Mouse (Mus musculus) hindbrain, embryonic 13.5 days (tissue): ENCODE data around the gene Sike1. TPM values are rescaled to one million over a fixed set of nuclear protein-coding genes. Genes with fewer than 3 reads are reported as not detected.

Experiments used
- ATAC-seq: fragments of 200-750 bp; cut with Nextera tagmentation; 2 replicates; pipeline ENCODE4 v1.8.0; 2017; ENCODE audit warnings: moderate TSS enrichment; ENCODE audit not compliant: low FRiP score
- H3K27ac ChIP-seq: fragments of 300-500 bp; sonication (generic); 2 replicates; pipeline ENCODE4 v1.5.1; 2015; ENCODE audit warnings: inconsistent platforms, mild to moderate bottlenecking, moderate library complexity
- H3K27me3 ChIP-seq: fragments of 300-500 bp; sonication (generic); 2 replicates; pipeline ENCODE4 v1.6.1; 2015; ENCODE audit warnings: mild to moderate bottlenecking, inconsistent platforms
- H3K36me3 ChIP-seq: fragments of 300-500 bp; sonication (generic); 2 replicates; pipeline ENCODE4 v1.6.1; 2015; ENCODE audit warnings: mild to moderate bottlenecking, inconsistent platforms
- H3K4me1 ChIP-seq: fragments of 300-500 bp; sonication (generic); replicated peaks from 2 replicates; pipeline ENCODE4 v1.6.1; 2015; ENCODE audit warnings: inconsistent platforms
- H3K4me2 ChIP-seq: fragments of 300-500 bp; sonication (generic); 2 replicates; pipeline ENCODE4 v1.6.1; 2015; ENCODE audit warnings: inconsistent platforms, mild to moderate bottlenecking, moderate library complexity
- H3K4me3 ChIP-seq: fragments of 300-500 bp; sonication (generic); 2 replicates; pipeline ENCODE4 v1.5.1; 2015; ENCODE audit warnings: mild to moderate bottlenecking, inconsistent platforms
- H3K9ac ChIP-seq: fragments of 300-500 bp; sonication (generic); 2 replicates; pipeline ENCODE4 v1.6.1; 2015; ENCODE audit warnings: mild to moderate bottlenecking, inconsistent platforms
- H3K9me3 ChIP-seq: fragments of 300-500 bp; sonication (generic); 2 replicates; pipeline ENCODE4 v1.6.1; 2016; ENCODE audit warnings: inconsistent platforms
- WGBS: fragments of 180-500 bp; shearing (Covaris S2); methylation state at CpG from one replicate; pipeline ENCODE4 v1.1.7; 2015; 5-methylcytosine and 5-hydroxymethylcytosine counted together
- polyA plus RNA-seq: library from polyadenylated mRNA; unstranded; fragments of >200 nt; fragmentation: Nextera tagmentation; extraction: Ambion mirVana; gene quantifications from 2 replicates; pipeline ENCODE4 v1.2.1, GENCODE M21; 2015

Sike1 gene
- polyA plus RNA-seq, 1 experiment from 2014 or later = 64.6 TPM

DNA sequence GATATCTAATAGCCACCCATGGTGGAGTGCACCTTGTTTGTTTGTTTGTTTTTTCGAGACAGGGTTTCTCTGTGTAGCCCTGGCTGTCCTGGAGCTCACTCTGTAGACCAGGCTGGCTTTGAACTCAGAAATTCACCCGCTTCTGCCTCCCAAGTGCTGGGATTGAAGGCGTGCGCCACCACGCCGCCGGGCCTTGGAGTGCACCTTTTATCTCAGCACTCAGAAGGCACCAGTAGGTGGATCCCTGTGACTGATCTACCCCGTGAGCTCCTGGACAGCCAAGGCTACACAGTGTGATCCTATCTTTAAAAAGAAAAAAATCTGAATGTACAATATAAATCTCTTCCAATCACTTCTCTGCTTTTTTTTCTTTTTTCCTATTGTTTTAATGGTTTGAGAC is 4.5 kb upstream of the Sike1 start:
- Histone ChIP-seq H3K4me2 (no peak overlapping the region), H3K27me3 (no peaks in the 10 kb centered on the region), H3K36me3 (no peaks in the 10 kb centered on the region), H3K27ac (no peak overlapping the region), H3K9ac (no peak overlapping the region), H3K4me1 (peaks cover under 1% of the 10 kb centered on the region; the same call in 1 of the 2 replicates), H3K9me3 (no peaks in the 10 kb centered on the region), H3K4me3 (no peak overlapping the region)
- ATAC-seq = no peak
- WGBS = 78% methylated on average over 8 of the region's 8 CpGs

DNA sequence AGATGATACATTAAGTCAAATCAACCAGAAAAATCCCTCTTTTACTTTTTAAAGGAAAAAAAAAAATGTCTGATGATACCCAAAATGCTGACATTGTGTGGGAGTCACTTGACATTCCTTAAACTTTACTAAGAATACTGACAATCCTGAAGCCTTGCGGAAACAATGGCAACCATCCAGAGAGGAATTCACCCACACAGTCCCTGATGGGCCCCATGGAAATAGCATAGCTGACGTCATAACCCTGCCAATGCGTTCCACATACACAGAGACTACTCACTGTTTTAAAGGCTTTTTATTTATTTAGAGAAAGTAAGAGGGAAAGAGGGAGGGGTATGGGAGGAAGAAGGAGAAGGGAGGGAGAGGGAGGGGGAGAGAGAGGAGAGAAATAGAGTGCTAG is 2.6 kb upstream of the Sike1 start:
- peaks cover 18% of the 10 kb centered on the region for H3K4me1 ChIP-seq
- 0 out of 2 replicates have a peak, but pooled peaks cover 6% of the 10 kb centered on the region for H3K36me3 ChIP-seq
- H3K27ac ChIP-seq = no peak overlapping the region
- H3K9me3 ChIP-seq = no peaks in the 10 kb centered on the region
- no peaks in the 10 kb centered on the region for H3K27me3 ChIP-seq
- no peak overlapping the region for H3K4me3 ChIP-seq
- H3K9ac ChIP-seq = no peak overlapping the region
- no peak overlapping the region for H3K4me2 ChIP-seq
- 46% methylated on average over 3 of the region's 3 CpGs for WGBS
- ATAC-seq = no peak

DNA sequence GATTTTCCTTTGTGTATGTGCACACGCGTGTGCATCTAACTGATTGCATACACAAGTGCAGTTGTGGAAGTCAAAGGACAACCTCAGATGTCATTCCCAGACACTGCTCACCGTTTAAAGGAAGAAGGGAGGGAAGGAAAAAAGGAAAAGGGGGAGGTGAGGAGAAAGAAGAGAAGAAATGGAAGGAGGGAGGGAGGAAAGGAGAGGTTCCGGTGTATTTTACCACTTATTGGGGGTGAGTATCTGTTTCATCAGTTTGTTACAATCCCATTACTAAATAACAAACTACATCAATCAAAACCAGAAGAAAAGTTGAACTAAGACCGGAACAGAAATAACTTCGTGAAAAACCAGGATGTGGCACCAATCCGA is 289 bp upstream of the Sike1 start:
- H3K4me2 ChIP-seq = peak overlapping the region; percentile 64
- H3K9ac ChIP-seq = peak overlapping the region; percentile 89
- H3K9me3 ChIP-seq = 0 out of 2 replicates have a peak, but pooled peaks cover 4% of the 10 kb centered on the region
- WGBS = 54% methylated on average over 7 of the region's 7 CpGs
- H3K4me3 ChIP-seq = peak overlapping the region; percentile 76
- peak; percentile 31; the same call in 1 of the 2 replicates for ATAC-seq
- H3K4me1 ChIP-seq = peaks cover 18% of the 10 kb centered on the region
- no peaks in the 10 kb centered on the region for H3K27me3 ChIP-seq
- H3K36me3 ChIP-seq = peaks cover 29% of the 10 kb centered on the region
- peak overlapping the region; percentile 94 for H3K27ac ChIP-seq

DNA sequence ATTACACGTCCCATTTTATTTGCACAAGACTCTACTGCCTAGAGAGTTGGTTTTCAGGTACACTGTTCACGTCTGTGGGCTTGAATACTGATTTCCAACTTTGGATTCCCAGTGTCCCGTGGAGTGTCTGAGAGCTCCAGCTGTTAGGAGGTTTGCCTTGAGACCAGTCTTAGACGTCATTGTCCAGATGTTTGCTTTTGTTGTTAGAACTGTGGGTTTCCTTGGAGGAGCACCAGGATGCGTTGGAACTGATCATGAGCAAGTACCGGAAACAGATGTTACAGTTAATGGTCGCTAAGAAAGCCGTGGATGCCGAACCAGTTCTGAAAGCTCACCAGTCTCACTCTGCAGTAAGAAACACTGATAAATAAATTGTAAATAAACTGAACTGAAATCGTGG is 1.5 kb downstream of the Sike1 start:
- H3K9ac ChIP-seq = no peak overlapping the region
- peaks cover 18% of the 10 kb centered on the region for H3K4me1 ChIP-seq
- peak overlapping the region; percentile 64; the same call in 1 of the 2 replicates for H3K4me2 ChIP-seq
- peaks cover 43% of the 10 kb centered on the region for H3K36me3 ChIP-seq
- ATAC-seq = no peak
- H3K27me3 ChIP-seq = no peaks in the 10 kb centered on the region
- 80% methylated on average over 10 of the region's 10 CpGs for WGBS
- no peak overlapping the region for H3K27ac ChIP-seq
- peak overlapping the region; percentile 76 for H3K4me3 ChIP-seq
- 0 out of 2 replicates have a peak, but pooled peaks cover 4% of the 10 kb centered on the region for H3K9me3 ChIP-seq

DNA sequence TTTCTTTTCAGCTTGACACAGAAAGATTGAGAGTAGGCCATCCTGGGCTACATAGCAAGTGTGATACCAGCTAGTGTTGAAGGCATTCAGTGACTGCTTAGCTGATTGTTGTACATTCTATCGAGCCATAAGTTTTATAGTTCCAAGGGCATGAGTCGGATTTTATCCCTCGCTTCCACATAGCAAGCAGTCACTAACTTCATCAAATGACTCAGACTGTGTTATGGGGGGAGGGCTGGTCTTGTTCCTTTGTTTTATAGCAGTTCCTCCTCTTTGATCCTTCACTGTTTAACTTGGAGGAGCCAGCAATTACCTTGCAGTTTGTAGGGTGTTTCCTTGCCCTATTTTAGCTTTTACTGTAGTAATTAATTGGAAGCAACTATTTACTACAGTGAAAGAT is 2.1 kb downstream of the Sike1 start:
- H3K4me2 ChIP-seq = 0 out of 2 replicates have a peak overlapping the region, but pooled peaks have one; percentile 64
- no peak overlapping the region for H3K27ac ChIP-seq
- 0 out of 2 replicates have a peak overlapping the region, but pooled peaks have one; percentile 13 for H3K9ac ChIP-seq
- 96% methylated on average over 3 of the region's 3 CpGs for WGBS
- H3K36me3 ChIP-seq = peaks cover 48% of the 10 kb centered on the region
- ATAC-seq = no peak
- H3K4me1 ChIP-seq = peaks cover 18% of the 10 kb centered on the region
- 0 out of 2 replicates have a peak, but pooled peaks cover 4% of the 10 kb centered on the region for H3K9me3 ChIP-seq
- no peaks in the 10 kb centered on the region for H3K27me3 ChIP-seq
- H3K4me3 ChIP-seq = no peak overlapping the region

DNA sequence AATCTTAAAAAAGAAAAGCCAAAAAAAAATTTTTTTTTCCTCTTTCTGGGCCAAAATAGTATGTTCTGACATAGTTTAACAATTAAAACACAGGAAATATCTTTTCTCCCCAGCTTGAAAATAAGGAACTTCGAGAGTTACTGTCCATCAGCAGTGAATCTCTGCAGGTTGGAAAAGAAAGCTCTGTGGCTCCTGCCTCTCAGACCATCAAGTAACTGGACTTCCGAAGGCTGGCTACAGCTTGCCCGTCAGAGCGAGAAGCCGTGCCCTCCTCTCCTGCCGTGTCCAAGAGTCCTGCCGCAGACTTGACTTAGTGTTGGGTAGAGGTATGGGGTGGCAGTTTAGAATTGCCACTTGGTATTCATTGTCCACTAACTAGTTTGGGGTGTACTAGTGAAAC is 6.1 kb downstream of the Sike1 start:
- Histone ChIP-seq H3K27me3 (no peaks in the 10 kb centered on the region), H3K4me2 (no peak overlapping the region), H3K4me3 (no peak overlapping the region), H3K9ac (no peak overlapping the region), H3K9me3 (0 out of 2 replicates have a peak, but pooled peaks cover 4% of the 10 kb centered on the region), H3K4me1 (peaks cover 11% of the 10 kb centered on the region), H3K27ac (no peak overlapping the region), H3K36me3 (peaks cover 79% of the 10 kb centered on the region)
- WGBS = 97% methylated on average over 7 of the region's 7 CpGs
- no peak for ATAC-seq

DNA sequence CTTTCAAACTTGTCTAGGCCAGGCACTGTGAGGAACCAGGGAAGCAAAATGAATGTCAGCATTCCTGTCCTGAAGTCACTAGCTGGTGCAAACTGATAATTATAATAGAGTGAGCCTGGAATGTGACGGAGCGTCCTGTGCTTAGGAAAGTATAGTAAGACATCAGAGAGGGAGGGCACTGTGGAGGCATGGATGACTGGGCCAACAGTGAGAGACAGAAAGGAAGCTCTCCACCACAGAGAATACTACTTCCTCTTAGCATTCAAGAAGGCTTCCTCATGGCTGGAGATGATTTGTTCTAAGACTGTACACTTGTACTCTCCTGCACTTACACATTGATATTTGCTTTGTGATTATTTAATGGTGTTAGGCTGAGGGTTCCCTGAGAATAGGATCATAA is 21.8 kb downstream of the Sike1 start:
- Histone ChIP-seq H3K9ac (no peak overlapping the region), H3K4me2 (no peak overlapping the region), H3K27ac (no peak overlapping the region), H3K27me3 (no peaks in the 10 kb centered on the region), H3K36me3 (no peaks in the 10 kb centered on the region), H3K4me1 (peaks cover 12% of the 10 kb centered on the region), H3K4me3 (no peak overlapping the region), H3K9me3 (no peaks in the 10 kb centered on the region)
- ATAC-seq = no peak
- 86% methylated on average over 2 of the region's 2 CpGs for WGBS

DNA sequence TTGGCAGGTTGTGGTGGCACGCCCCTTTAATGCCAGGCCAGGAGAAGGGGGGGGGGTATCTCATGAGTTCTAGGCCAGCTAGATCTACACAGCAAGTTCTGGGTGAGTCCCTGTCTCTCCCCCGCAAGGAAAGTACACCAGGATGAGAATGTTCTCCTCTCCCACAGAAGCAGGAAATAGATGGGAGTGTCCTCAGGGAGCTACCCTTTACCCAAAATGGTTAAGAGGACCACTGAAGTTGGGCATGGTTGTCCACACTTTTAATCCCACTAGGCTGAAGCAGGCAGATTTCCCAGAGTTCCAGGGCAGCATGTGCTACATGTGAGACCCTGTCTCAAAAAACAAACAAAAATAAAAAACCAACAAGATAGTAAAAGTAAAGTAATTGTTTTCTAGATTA is 24.0 kb downstream of the Sike1 start:
- peak overlapping the region; percentile 85 for H3K4me3 ChIP-seq
- no peak for ATAC-seq
- no peaks in the 10 kb centered on the region for H3K36me3 ChIP-seq
- 98% methylated on average over 2 of the region's 2 CpGs for WGBS
- peak overlapping the region; percentile 98 for H3K27ac ChIP-seq
- no peaks in the 10 kb centered on the region for H3K9me3 ChIP-seq
- peak overlapping the region; percentile 47 for H3K4me2 ChIP-seq
- no peaks in the 10 kb centered on the region for H3K27me3 ChIP-seq
- H3K9ac ChIP-seq = peak overlapping the region; percentile 96; the same call in 1 of the 2 replicates
- peaks cover 14% of the 10 kb centered on the region for H3K4me1 ChIP-seq

DNA sequence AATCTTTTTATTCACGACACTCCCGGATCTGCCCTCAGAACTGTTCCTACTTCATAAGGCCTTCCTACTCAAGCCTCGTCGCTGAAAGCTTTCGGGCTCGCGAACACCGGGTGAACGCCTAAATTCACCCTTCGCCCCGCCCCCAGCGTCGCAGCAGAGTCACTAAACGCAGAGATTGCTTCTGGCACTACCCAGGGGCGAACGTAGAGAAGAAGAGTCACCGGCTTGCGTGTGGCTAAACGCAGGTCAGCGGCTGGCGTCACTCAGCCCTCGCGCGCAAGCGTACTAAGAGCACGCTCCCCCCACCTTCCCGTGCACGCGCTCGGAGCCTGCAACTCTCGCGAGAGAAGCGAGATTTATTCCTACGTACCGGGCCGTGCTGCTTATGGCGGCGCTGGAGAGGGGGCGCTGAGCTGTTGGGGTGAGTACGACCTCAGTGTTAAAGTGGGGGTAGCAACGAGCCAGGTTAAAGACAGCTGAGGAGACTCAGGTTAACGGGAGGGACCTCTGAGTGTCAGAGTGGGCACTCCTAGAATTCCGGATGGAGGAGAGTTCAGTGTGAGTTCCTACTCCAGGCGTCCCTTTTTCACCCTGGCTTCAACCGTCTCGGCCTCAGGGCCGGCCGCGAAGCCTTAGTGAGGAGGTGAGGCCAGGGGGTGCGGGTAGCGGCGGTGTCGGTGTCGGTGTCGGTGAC is 24.9 kb downstream of the Sike1 start, which contains the start of gene Csde1:
Gene Csde1 (plus strand): TSS at position 178 of the 694 bp plus-strand sequence.
- no peaks in the 10 kb centered on the region for H3K9me3 ChIP-seq
- ATAC-seq = peak; percentile 96
- peak within 1 kb of the TSS; percentile 96 for H3K9ac ChIP-seq
- H3K27me3 ChIP-seq = no peaks in the 10 kb centered on the region
- peak within 1 kb of the TSS; percentile 98 for H3K27ac ChIP-seq
- H3K4me2 ChIP-seq = peak within 1 kb of the TSS; percentile 74
- H3K4me1 ChIP-seq = peaks cover 14% of the 10 kb centered on the region
- peak within 1 kb of the TSS; percentile 85 for H3K4me3 ChIP-seq
- H3K36me3 ChIP-seq = no peaks in the 10 kb centered on the region
- WGBS = under 1% methylated on average over 55 of the region's 55 CpGs

DNA sequence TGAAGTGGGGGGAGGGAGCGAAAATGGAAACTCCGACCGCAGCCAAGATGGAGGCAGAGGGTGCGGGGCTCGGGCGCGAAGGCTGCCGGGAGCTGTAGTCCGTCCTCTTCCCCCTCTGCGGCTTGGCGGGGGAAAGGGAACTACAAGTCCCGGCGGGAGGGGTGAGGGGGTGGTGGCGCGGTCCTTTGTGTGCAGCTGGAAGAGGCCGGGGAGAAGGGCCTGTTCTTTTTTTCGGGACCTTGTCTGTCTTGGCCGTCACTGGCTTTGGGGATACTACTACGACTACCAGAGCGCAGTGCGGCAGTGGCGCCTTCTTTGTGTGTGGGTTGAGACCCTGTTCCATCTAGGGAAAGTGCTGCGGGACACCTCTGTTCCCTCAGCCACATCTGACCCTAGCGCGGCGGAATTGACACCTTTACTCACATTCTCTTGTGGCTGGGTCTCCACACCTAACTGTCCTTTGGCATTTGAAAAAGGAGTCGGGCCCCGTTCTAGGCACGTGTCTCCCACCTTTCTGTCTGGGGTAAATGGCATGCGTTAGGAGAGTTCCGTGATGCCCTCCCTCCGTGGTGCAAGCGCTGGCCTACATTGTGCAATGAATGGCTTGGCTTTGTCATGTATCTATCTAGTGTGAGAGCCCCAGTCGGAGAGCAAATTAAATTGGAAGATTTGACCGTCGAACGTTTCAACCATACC is 25.6 kb downstream of the Sike1 start:
- Histone ChIP-seq H3K4me2 (peak overlapping the region; percentile 74), H3K27ac (peak overlapping the region; percentile 98), H3K4me1 (peaks cover 14% of the 10 kb centered on the region), H3K36me3 (no peaks in the 10 kb centered on the region), H3K4me3 (peak overlapping the region; percentile 85), H3K27me3 (no peaks in the 10 kb centered on the region), H3K9ac (peak overlapping the region; percentile 96), H3K9me3 (no peaks in the 10 kb centered on the region)
- peak; percentile 96 for ATAC-seq
- under 1% methylated on average over 35 of the region's 37 CpGs for WGBS

DNA sequence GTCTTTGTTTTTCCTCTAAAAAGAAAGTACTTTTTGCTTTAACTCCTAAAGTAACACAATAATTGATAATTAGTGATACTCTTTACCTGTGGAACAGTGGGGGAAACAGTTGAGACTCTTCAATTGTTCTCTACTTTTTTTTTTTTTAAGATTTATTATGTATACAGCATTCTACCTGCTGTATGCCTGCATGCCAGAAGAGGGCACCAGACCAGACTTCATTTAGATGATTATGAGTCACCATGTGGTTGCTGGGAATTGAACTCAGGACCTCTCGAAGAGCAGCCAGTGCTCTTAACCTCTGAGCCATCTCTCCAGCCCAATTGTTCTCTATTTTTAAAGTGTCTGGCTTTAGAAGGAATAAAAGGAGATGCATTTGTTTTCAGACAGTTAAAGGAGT is 30.7 kb downstream of the Sike1 start:
- Histone ChIP-seq H3K9me3 (no peaks in the 10 kb centered on the region), H3K9ac (no peak overlapping the region), H3K4me1 (peaks cover 13% of the 10 kb centered on the region), H3K36me3 (peaks cover 27% of the 10 kb centered on the region), H3K27ac (no peak overlapping the region), H3K4me3 (no peak overlapping the region), H3K27me3 (no peaks in the 10 kb centered on the region), H3K4me2 (no peak overlapping the region)
- ATAC-seq = no peak
- 95% methylated on average over 1 of the region's 1 CpGs for WGBS

DNA sequence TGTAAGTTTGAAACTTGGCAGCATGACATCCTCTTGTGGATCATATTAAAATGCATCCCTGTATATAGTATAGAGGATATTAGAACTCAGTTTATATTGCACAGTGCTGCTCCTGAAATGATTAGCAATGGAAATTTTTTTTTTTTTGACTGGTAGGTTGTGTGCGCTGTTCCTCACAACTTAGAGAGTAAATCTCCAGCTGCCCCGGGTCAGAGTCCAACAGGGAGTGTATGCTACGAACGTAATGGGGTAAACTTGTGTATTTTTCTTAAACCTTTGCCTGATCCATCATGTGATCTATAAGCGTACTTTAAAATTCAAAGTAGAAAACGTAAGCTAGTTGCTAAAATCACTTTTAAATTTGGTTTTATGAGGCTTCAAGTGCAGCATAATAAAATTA is 44.8 kb downstream of the Sike1 start:
- peaks cover 59% of the 10 kb centered on the region for H3K36me3 ChIP-seq
- no peaks in the 10 kb centered on the region for H3K4me1 ChIP-seq
- no peaks in the 10 kb centered on the region for H3K9me3 ChIP-seq
- H3K4me2 ChIP-seq = no peak overlapping the region
- no peaks in the 10 kb centered on the region for H3K27me3 ChIP-seq
- no peak overlapping the region for H3K27ac ChIP-seq
- 97% methylated on average over 6 of the region's 6 CpGs for WGBS
- no peak overlapping the region for H3K4me3 ChIP-seq
- no peak overlapping the region for H3K9ac ChIP-seq
- ATAC-seq = no peak
